Mouse (Mus musculus): Measurements from ENCODE around the gene Ldb1. TPM values are rescaled to one million over a fixed set of nuclear protein-coding genes. Genes with fewer than 3 reads are reported as not detected.

The Ldb1 gene
- polyA plus RNA-seq, 1 experiment from 2014 or later = 82.5 TPM

DNA sequence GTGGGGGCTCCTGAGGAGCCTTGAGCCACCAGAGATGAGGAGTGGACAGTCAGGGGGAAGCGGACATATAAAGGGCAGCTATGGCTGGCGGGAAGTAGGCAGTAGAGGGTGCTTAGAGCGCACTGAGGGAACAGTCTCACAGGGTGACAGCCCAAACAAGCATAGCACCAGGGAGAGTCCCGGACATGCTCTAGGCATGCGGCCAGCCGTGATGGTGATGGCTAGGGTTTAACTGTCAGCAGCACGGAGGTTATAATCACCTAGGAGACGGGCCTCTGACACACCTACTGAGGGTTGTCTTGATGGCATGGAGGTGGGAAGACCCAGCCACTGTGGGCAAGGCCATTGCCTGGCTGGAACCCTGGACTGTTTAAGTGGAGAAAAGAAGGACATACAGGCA is 18.4 kb downstream of the Ldb1 start:
- H3K27ac ChIP-seq = no peak overlapping the region
- WGBS = 35% methylated on average over 8 of the region's 8 CpGs
- H3K4me3 ChIP-seq (replicated peaks; ENCODE audit: low read depth, low read length) = no peak overlapping the region
- no peak for ATAC-seq (replicated peaks; ENCODE audit: low FRiP score, low read depth)
- no peaks in the 10 kb centered on the region for H3K4me1 ChIP-seq (replicated peaks; ENCODE audit: insufficient read depth, low read length)
- no peaks in the 10 kb centered on the region for H3K9me3 ChIP-seq (replicated peaks; ENCODE audit: low read length)
- no peak overlapping the region for H3K4me2 ChIP-seq (ENCODE audit: low read length)
- no peak overlapping the region for H3K9ac ChIP-seq (ENCODE audit: low read depth, low read length)
- 0 out of 2 replicates have a peak, but pooled peaks cover 4% of the 10 kb centered on the region for H3K36me3 ChIP-seq (ENCODE audit: insufficient read depth, low read length)
- no peaks in the 10 kb centered on the region for H3K27me3 ChIP-seq (ENCODE audit: insufficient read depth, low read length)
- no peak for DNase-seq (ENCODE audit: low spot score)
- no peak for TF ChIP-seq CTCF (IDR thresholded peaks at IDR 0.05; ENCODE audit: low read depth)

DNA sequence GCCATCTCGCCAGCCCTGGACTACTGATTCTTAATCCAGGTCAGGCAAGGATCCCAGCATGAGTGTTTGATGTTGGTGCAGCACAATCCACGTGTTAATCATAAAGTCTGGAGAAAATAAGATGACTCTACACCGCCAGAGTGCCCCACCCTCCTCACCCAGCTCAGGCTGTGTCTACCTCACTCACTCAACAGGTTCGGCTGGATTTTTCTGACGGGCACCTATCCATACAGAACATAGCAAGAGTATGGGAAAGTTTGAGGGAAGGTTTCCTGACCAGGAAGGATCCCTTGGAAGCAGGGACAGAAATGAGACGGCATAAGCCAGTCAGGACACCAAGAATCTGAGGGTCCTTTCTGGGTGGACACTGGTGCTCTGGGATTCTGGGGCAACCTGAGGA is 20.1 kb downstream of the Ldb1 start:
- H3K4me2 ChIP-seq (ENCODE audit: low read length) = no peak overlapping the region
- H3K4me1 ChIP-seq (replicated peaks; ENCODE audit: insufficient read depth, low read length) = no peaks in the 10 kb centered on the region
- no peak overlapping the region for H3K9ac ChIP-seq (ENCODE audit: low read depth, low read length)
- no peak for TF ChIP-seq CTCF (IDR thresholded peaks at IDR 0.05; ENCODE audit: low read depth)
- DNase-seq (ENCODE audit: low spot score) = no peak
- peak; percentile 69; the same call in 1 of the 2 replicates for ATAC-seq (replicated peaks; ENCODE audit: low FRiP score, low read depth)
- no peaks in the 10 kb centered on the region for H3K9me3 ChIP-seq (replicated peaks; ENCODE audit: low read length)
- H3K27ac ChIP-seq = no peak overlapping the region
- no peaks in the 10 kb centered on the region for H3K27me3 ChIP-seq (ENCODE audit: insufficient read depth, low read length)
- H3K4me3 ChIP-seq (replicated peaks; ENCODE audit: low read depth, low read length) = no peak overlapping the region
- 73% methylated on average over 6 of the region's 6 CpGs for WGBS
- no peaks in the 10 kb centered on the region for H3K36me3 ChIP-seq (ENCODE audit: insufficient read depth, low read length)

DNA sequence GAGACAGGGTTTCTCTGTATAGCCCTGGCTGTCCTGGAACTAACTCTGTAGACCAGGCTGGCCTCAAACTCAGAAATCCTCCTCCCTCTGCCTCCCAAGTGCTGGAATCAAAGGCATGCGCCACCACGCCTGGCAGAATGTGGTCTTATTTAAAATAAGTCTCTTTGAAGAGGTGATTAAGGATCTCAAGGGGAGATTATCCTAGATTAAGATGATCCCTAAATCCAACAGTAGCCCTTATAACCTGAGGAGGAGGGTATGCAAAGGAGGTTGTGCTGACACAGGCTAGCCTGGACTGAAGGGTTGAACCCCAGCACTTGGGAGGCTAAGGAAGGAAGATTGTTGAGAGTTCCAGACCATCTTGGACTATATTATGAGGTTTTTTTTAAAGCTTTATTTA is 29.0 kb downstream of the Ldb1 start:
- Histone ChIP-seq H3K9ac (ENCODE audit: low read depth, low read length) (no peak overlapping the region), H3K27ac (no peak overlapping the region), H3K4me3 (replicated peaks; ENCODE audit: low read depth, low read length) (no peak overlapping the region), H3K4me1 (replicated peaks; ENCODE audit: insufficient read depth, low read length) (no peaks in the 10 kb centered on the region), H3K27me3 (ENCODE audit: insufficient read depth, low read length) (no peaks in the 10 kb centered on the region), H3K9me3 (replicated peaks; ENCODE audit: low read length) (no peaks in the 10 kb centered on the region), H3K4me2 (ENCODE audit: low read length) (no peak overlapping the region), H3K36me3 (ENCODE audit: insufficient read depth, low read length) (no peaks in the 10 kb centered on the region)
- DNase-seq (ENCODE audit: low spot score) (no peak), ATAC-seq (replicated peaks; ENCODE audit: low FRiP score, low read depth) (no peak)
- WGBS = 83% methylated on average over 2 of the region's 2 CpGs
- no peak for TF ChIP-seq CTCF (IDR thresholded peaks at IDR 0.05; ENCODE audit: low read depth)

- Histone ChIP-seq H3K4me1 (replicated peaks; ENCODE audit: insufficient read depth, low read length) (no peaks in the 10 kb centered on the region), H3K9ac (ENCODE audit: low read depth, low read length) (no peak overlapping the region), H3K9me3 (replicated peaks; ENCODE audit: low read length) (no peaks in the 10 kb centered on the region), H3K27ac (no peak overlapping the region), H3K36me3 (ENCODE audit: insufficient read depth, low read length) (no peaks in the 10 kb centered on the region), H3K4me2 (ENCODE audit: low read length) (no peak overlapping the region), H3K4me3 (replicated peaks; ENCODE audit: low read depth, low read length) (no peak overlapping the region), H3K27me3 (ENCODE audit: insufficient read depth, low read length) (no peaks in the 10 kb centered on the region)
- peak; percentile 69; the same call in 1 of the 2 replicates for ATAC-seq (replicated peaks; ENCODE audit: low FRiP score, low read depth)
- TF ChIP-seq CTCF (IDR thresholded peaks at IDR 0.05; ENCODE audit: low read depth) = peak; percentile 99
- WGBS = 26% methylated on average over 12 of the region's 12 CpGs
- peak; percentile 95 for DNase-seq (ENCODE audit: low spot score)
Observed at GRCm38 (mm10) chr19:46014572-46015178, 30.3 kb downstream of the Ldb1 start.

- WGBS = 88% methylated on average over 7 of the region's 7 CpGs
- Histone ChIP-seq H3K4me3 (replicated peaks; ENCODE audit: low read depth, low read length) (no peak overlapping the region), H3K4me2 (ENCODE audit: low read length) (no peak overlapping the region), H3K27me3 (ENCODE audit: insufficient read depth, low read length) (no peaks in the 10 kb centered on the region), H3K9me3 (replicated peaks; ENCODE audit: low read length) (no peaks in the 10 kb centered on the region), H3K4me1 (replicated peaks; ENCODE audit: insufficient read depth, low read length) (peaks cover 12% of the 10 kb centered on the region), H3K27ac (no peak overlapping the region), H3K36me3 (ENCODE audit: insufficient read depth, low read length) (0 out of 2 replicates have a peak, but pooled peaks cover 6% of the 10 kb centered on the region), H3K9ac (ENCODE audit: low read depth, low read length) (no peak overlapping the region)
- ATAC-seq (replicated peaks; ENCODE audit: low FRiP score, low read depth) (no peak), DNase-seq (ENCODE audit: low spot score) (no peak)
- TF ChIP-seq CTCF (IDR thresholded peaks at IDR 0.05; ENCODE audit: low read depth) = no peak
Observed at GRCm38 (mm10) chr19:46005680-46006079, 39.3 kb downstream of the Ldb1 start.

GRCm38 (mm10) chr19:46004814-46005466 is 40.1 kb downstream of the Ldb1 start:
- Histone ChIP-seq H3K27me3 (ENCODE audit: insufficient read depth, low read length) (no peaks in the 10 kb centered on the region), H3K9ac (ENCODE audit: low read depth, low read length) (no peak overlapping the region), H3K36me3 (ENCODE audit: insufficient read depth, low read length) (0 out of 2 replicates have a peak, but pooled peaks cover 6% of the 10 kb centered on the region), H3K9me3 (replicated peaks; ENCODE audit: low read length) (no peaks in the 10 kb centered on the region), H3K4me2 (ENCODE audit: low read length) (peak overlapping the region; percentile 99), H3K4me3 (replicated peaks; ENCODE audit: low read depth, low read length) (no peak overlapping the region), H3K27ac (no peak overlapping the region), H3K4me1 (replicated peaks; ENCODE audit: insufficient read depth, low read length) (peaks cover 12% of the 10 kb centered on the region)
- 77% methylated on average over 17 of the region's 17 CpGs for WGBS
- ATAC-seq (replicated peaks; ENCODE audit: low FRiP score, low read depth) (no peak), DNase-seq (ENCODE audit: low spot score) (no peak)
- no peak for TF ChIP-seq CTCF (IDR thresholded peaks at IDR 0.05; ENCODE audit: low read depth)
